Mouse (Mus musculus) bone marrow, adult 2 months (tissue): Measurements from ENCODE around the gene Snx14.

Experiments used
- CTCF ChIP-seq: fragments of 200-500 bp; IDR thresholded peaks from 2 replicates; pipeline ENCODE4 v1.5.1; 2011; ENCODE audit warnings: low read length, control low read depth; ENCODE audit not compliant: control insufficient read depth, insufficient read depth
- POLR2A ChIP-seq: fragments of 200-500 bp; IDR thresholded peaks from 2 replicates; pipeline ENCODE4 v1.6.1; 2011; ENCODE audit warnings: low read depth, mild to moderate bottlenecking, control low read depth, low read length, borderline replicate concordance; ENCODE audit not compliant: control insufficient read depth

DNA sequence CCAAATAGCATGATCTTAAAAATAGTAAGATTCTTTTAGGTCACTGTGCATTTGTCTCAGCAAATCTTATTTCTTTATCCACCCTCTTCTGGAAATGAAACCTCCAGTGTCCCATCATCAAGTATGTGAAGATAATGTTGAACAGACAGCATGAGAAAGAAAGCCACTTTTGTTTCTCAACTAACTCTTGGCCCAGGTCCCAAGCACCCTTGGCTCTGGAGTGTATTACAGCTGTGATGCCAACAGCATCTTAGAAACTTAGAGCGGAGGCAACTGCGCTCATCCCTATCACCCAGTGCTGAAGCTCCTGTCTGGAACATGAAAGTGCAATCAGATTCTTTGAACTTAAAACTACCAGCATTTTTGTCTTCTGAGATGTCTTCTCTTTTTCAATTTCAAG, 69.1 kb downstream of the Snx14 start:
- no peak for TF ChIP-seq CTCF
- no peak for TF ChIP-seq POLR2A
